Mouse (Mus musculus): Measurements from ENCODE around the gene Nxf7.
"Not testable (repeated sequence)": the region's sequence is repeated elsewhere in the genome, so short reads cannot be mapped to it uniquely, and the experiment has no call there.

- peak; percentile 77 for TF ChIP-seq CTCF (IDR thresholded peaks at IDR 0.05; ENCODE audit: low read depth)
- not testable (repeated sequence) for TF ChIP-seq EP300 (optimal IDR thresholded peaks at IDR 0.05)
Observed at GRCm38 (mm10) chrX:135569467-135569866, 29.1 kb downstream of the Nxf7 start.
